8 mouse cellular contexts compared by ENCODE assay signal in genomic region chr16:20619541-20620398, GRCm38 (mm10). TPM values are rescaled to one million over a fixed set of nuclear protein-coding genes. Genes with fewer than 3 reads are reported as not detected.
DNase-seq lines count a peak whose midpoint lies in the region; ATAC-seq and TF ChIP-seq lines count a peak whose summit lies in the region.

No protein-coding gene starts in this region.

- H3K4me2 ChIP-seq in heart, embryonic 15.5 days, result peak overlapping the region; percentile 100
- peak overlapping the region; percentile 78 for H3K4me2 ChIP-seq in midbrain, embryonic 13.5 days (replicated peaks)

- H3K4me1 ChIP-seq in E14TG2a.4 (replicated peaks; ENCODE audit: low read depth, low read length), result peaks cover 36% of the 10 kb centered on the region
- H3K4me1 ChIP-seq in heart, embryonic 15.5 days (replicated peaks), result peaks cover 33% of the 10 kb centered on the region
- peaks cover 34% of the 10 kb centered on the region for H3K4me1 ChIP-seq in midbrain, embryonic 13.5 days (replicated peaks)

- ATAC-seq in heart, embryonic 15.5 days (replicated peaks; ENCODE audit: insufficient number of reproducible peaks, insufficient read depth, low FRiP score, low read depth), result peak; percentile 66
- ATAC-seq in midbrain, embryonic 13.5 days, result peak; percentile 43

- TF ChIP-seq CTCF in gastrocnemius, adult 2 months (IDR thresholded peaks at IDR 0.05), result no peak
- no peak for TF ChIP-seq CTCF in E14TG2a.4 (conservative IDR thresholded peaks at IDR 0.05; ENCODE audit: low read length)

- WGBS in heart, embryonic 15.5 days, result 3% methylated on average over 79 of the region's 83 CpGs
- 2% methylated on average over 50 of the region's 83 CpGs for WGBS in midbrain, embryonic 13.5 days

- DNase-seq in gastrocnemius, adult 2 months, result peak; percentile 56
- DNase-seq in gastrocnemius, adult 8-10 months (ENCODE audit: low spot score in 2 of 2), result no peak
- peak; percentile 17 to 20 for DNase-seq in cerebellum, postnatal 36 days
- DNase-seq in kidney, postnatal 25 days, result peak; percentile 37 to 57
- DNase-seq in layer of hippocampus, postnatal 25 days (ENCODE audit: extremely low spot score in 1 of 2, low spot score in 1 of 2), result no peak

- peaks cover 29% of the 10 kb centered on the region for H3K36me3 ChIP-seq in E14TG2a.4 (ENCODE audit: insufficient read depth, low read length)
- H3K36me3 ChIP-seq in heart, embryonic 15.5 days, result no peaks in the 10 kb centered on the region
- peaks cover 5% of the 10 kb centered on the region; the same call in 1 of the 2 replicates for H3K36me3 ChIP-seq in midbrain, embryonic 13.5 days

- no peaks in the 10 kb centered on the region for H3K9me3 ChIP-seq in E14TG2a.4 (ENCODE audit: low read length)
- H3K9me3 ChIP-seq in heart, embryonic 15.5 days (replicated peaks), result no peaks in the 10 kb centered on the region
- no peaks in the 10 kb centered on the region for H3K9me3 ChIP-seq in midbrain, embryonic 13.5 days

- peak overlapping the region; percentile 84 for H3K4me3 ChIP-seq in gastrocnemius, adult 2 months
- peak overlapping the region; percentile 89 for H3K4me3 ChIP-seq in E14TG2a.4 (replicated peaks; ENCODE audit: low read length)
- H3K4me3 ChIP-seq in heart, embryonic 15.5 days, result peak overlapping the region; percentile 69
- peak overlapping the region; percentile 74 for H3K4me3 ChIP-seq in midbrain, embryonic 13.5 days (replicated peaks)

- H3K27ac ChIP-seq in gastrocnemius, adult 2 months, result no peak overlapping the region
- no peak overlapping the region for H3K27ac ChIP-seq in heart, embryonic 15.5 days
- peak overlapping the region; percentile 90 for H3K27ac ChIP-seq in midbrain, embryonic 13.5 days

- peaks cover 58% of the 10 kb centered on the region for H3K27me3 ChIP-seq in E14TG2a.4 (ENCODE audit: insufficient read depth, low read length)
- peaks cover 64% of the 10 kb centered on the region for H3K27me3 ChIP-seq in heart, embryonic 15.5 days
- no peaks in the 10 kb centered on the region for H3K27me3 ChIP-seq in midbrain, embryonic 13.5 days

- intact Hi-C loops in gastrocnemius, adult 2 months (cut with DNase I), result no loop called here

- H3K9ac ChIP-seq in heart, embryonic 15.5 days, result no peak overlapping the region
- H3K9ac ChIP-seq in midbrain, embryonic 13.5 days (replicated peaks), result peak overlapping the region; percentile 92

RNA-seq across cellular contexts. Expression of gene Camk2n2, which starts 1.3 kb away (rescaled TPM):
- 1 to 10 TPM; 1.1 to 1.3 TPM for total RNA-seq in gastrocnemius, adult 2 months (2021)
- total RNA-seq in gastrocnemius, adult 8-10 months (2022), result 1 to 10 TPM in 1 of 4 experiments, under 1 TPM in 3; 0.41 to 1.5 (median 0.51) TPM
- polyA plus RNA-seq in heart, embryonic 15.5 days (2015; fragmentation: Nextera tagmentation; extraction: Ambion mirVana), result 0.31 and 0.46 TPM in 2 replicates
- polyA plus RNA-seq in midbrain, embryonic 13.5 days (2015; fragmentation: Nextera tagmentation; extraction: Ambion mirVana), result 15.1 and 17.6 TPM in 2 replicates
- 10 to 100 TPM; 85.0 to 97.0 TPM for total RNA-seq in layer of hippocampus, postnatal 25 days (2021)

RNA-seq across cellular contexts. Expression of gene Alg3, which starts 8.2 kb away (rescaled TPM):
- total RNA-seq in gastrocnemius, adult 2 months (2021), result 10 to 100 TPM; 13.4 to 14.6 TPM
- 10 to 100 TPM; 10.1 to 13.6 (median 12.2) TPM for total RNA-seq in gastrocnemius, adult 8-10 months (2022)
- 23.6 and 30.7 TPM in 2 replicates for polyA plus RNA-seq in heart, embryonic 15.5 days (2015; fragmentation: Nextera tagmentation; extraction: Ambion mirVana)
- 40.6 and 43.5 TPM in 2 replicates for polyA plus RNA-seq in midbrain, embryonic 13.5 days (2015; fragmentation: Nextera tagmentation; extraction: Ambion mirVana)
- total RNA-seq in layer of hippocampus, postnatal 25 days (2021), result 10 to 100 TPM; 14.2 to 15.7 TPM

RNA-seq across cellular contexts. Expression of gene Gm49333, which starts 8.4 kb away (rescaled TPM):
- not detected for total RNA-seq in gastrocnemius, adult 2 months (2021)
- total RNA-seq in gastrocnemius, adult 8-10 months (2022), result under 1 TPM in 1 of 4 experiments, not detected in 3; 0.09 TPM
- polyA plus RNA-seq in heart, embryonic 15.5 days (2015; fragmentation: Nextera tagmentation; extraction: Ambion mirVana), result not detected in 2 replicates
- not detected in 2 replicates for polyA plus RNA-seq in midbrain, embryonic 13.5 days (2015; fragmentation: Nextera tagmentation; extraction: Ambion mirVana)
- total RNA-seq in layer of hippocampus, postnatal 25 days (2021), result not detected

RNA-seq across cellular contexts. Expression of gene Eef1akmt4, which starts 8.4 kb away (rescaled TPM):
- total RNA-seq in gastrocnemius, adult 2 months (2021), result 1 to 10 TPM; 3.4 to 6.3 TPM
- total RNA-seq in gastrocnemius, adult 8-10 months (2022), result 1 to 10 TPM; 2.4 to 6.6 (median 4.4) TPM
- 13.4 and 17.6 TPM in 2 replicates for polyA plus RNA-seq in heart, embryonic 15.5 days (2015; fragmentation: Nextera tagmentation; extraction: Ambion mirVana)
- 14.9 and 15.1 TPM in 2 replicates for polyA plus RNA-seq in midbrain, embryonic 13.5 days (2015; fragmentation: Nextera tagmentation; extraction: Ambion mirVana)
- total RNA-seq in layer of hippocampus, postnatal 25 days (2021), result 1 to 10 TPM; 2.7 to 3.1 TPM

RNA-seq across cellular contexts. Expression of gene Ece2, which starts 9.9 kb away (rescaled TPM):
- under 1 TPM in 1 of 2 experiments, not detected in 1; 0.42 TPM for total RNA-seq in gastrocnemius, adult 2 months (2021)
- total RNA-seq in gastrocnemius, adult 8-10 months (2022), result under 1 TPM in 3 of 4 experiments, not detected in 1; 0.12 to 0.40 (median 0.19) TPM
- 0.93 and 1.5 TPM in 2 replicates for polyA plus RNA-seq in heart, embryonic 15.5 days (2015; fragmentation: Nextera tagmentation; extraction: Ambion mirVana)
- 12.1 TPM in 2 replicates for polyA plus RNA-seq in midbrain, embryonic 13.5 days (2015; fragmentation: Nextera tagmentation; extraction: Ambion mirVana)
- 10 to 100 TPM; 24.8 to 30.6 TPM for total RNA-seq in layer of hippocampus, postnatal 25 days (2021)

Comparison
In these comparisons a context has a peak if more than half of its experiments do, and no peak if none do; other contexts are left out.
1. DNase-seq: peak in gastrocnemius, adult 2 months (single experiment), cerebellum, postnatal 36 days (2 of 2) and kidney, postnatal 25 days (2 of 2); none in gastrocnemius, adult 8-10 months (0 of 2) and layer of hippocampus, postnatal 25 days (0 of 2).
2. RNA of gene Camk2n2, which starts 1.3 kb away (total RNA-seq): 85.0 to 97.0 TPM in layer of hippocampus, postnatal 25 days; 1.1 to 1.3 TPM in gastrocnemius, adult 2 months and 0.41 to 1.5 TPM in gastrocnemius, adult 8-10 months; every median in the first group is over 10 times any median in the second.
3. Peak in every context shown above with its lines, with median percentiles within 50 percentile points of each other: H3K4me3 ChIP-seq.